Mouse (Mus musculus) cerebellum, adult 2 months (tissue): ENCODE measurements around the gene Fmnl2.

Experiments
- CTCF ChIP-seq: fragments of 200-500 bp; IDR thresholded peaks from 2 replicates; pipeline ENCODE4 v1.5.1; 2011; ENCODE audit warnings: low read depth, mild to moderate bottlenecking, control low read depth, low read length, moderate library complexity, borderline replicate concordance; ENCODE audit not compliant: insufficient read depth
- POLR2A ChIP-seq: fragments of 200-500 bp; IDR thresholded peaks from 2 replicates; pipeline ENCODE4 v1.6.1; 2011; ENCODE audit warnings: low read length, control low read depth, borderline replicate concordance; ENCODE audit not compliant: insufficient read depth

DNA sequence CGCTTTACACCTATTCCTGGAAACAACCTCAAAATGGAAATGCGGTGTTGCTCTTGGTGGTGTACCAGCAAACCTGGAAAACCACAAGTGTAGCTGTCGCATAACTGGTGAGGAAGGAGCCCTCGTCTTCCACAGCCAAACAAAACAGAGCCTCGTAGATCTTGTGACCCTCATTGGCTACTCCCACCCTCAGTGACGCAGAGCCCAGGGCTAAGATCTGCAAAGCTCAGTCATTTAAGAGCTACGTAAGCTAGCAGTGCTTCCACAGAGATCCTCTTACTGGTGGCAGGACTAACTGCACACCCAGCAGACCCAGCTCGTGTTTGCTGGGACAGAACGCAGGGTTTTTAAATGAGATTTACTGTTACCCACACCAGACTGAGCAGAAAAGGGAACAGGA, 237.4 kb downstream of the Fmnl2 start:
- TF ChIP-seq POLR2A (no peak), CTCF (no peak)
